In genomic region chr17:47386649-47387048, GRCm38 (mm10) we compare ENCODE assay signal across 10 mouse cellular contexts. TPM values are rescaled to one million over a fixed set of nuclear protein-coding genes. Genes with fewer than 3 reads are reported as not detected.
DNase-seq lines count a peak whose midpoint lies in the region; ATAC-seq and TF ChIP-seq lines count a peak whose summit lies in the region.
"Had no signal": no experiment of that assay in that cellular context is flagged by ENCODE, and none has a peak within 500 bp of the region (broad histone marks: within the 10 kb centered on the region; RNA-seq: fewer than 3 reads in every experiment).

No protein-coding gene starts in this region.

- no peaks in the 10 kb centered on the region for H3K27me3 ChIP-seq in heart, adult 2 months (ENCODE audit: control insufficient read depth, insufficient read depth, low read length)
- no peaks in the 10 kb centered on the region for H3K27me3 ChIP-seq in embryonic facial prominence, embryonic 11.5 days (ENCODE audit: control insufficient read depth, insufficient read depth, low read length)
- H3K27me3 ChIP-seq in stomach, postnatal 0 days (ENCODE audit: control insufficient read depth, insufficient read depth, low read length), result no peaks in the 10 kb centered on the region
- H3K27me3 ChIP-seq: embryonic facial prominence, embryonic 12.5 days; lung, embryonic 15.5 days had no signal

- TF ChIP-seq EP300 in heart, adult 2 months (IDR thresholded peaks at IDR 0.05; ENCODE audit: insufficient read depth, low read depth, low read length), result no peak
- TF ChIP-seq EP300 in stomach, postnatal 0 days (optimal IDR thresholded peaks at IDR 0.05), result no peak

- H3K4me2 ChIP-seq in embryonic facial prominence, embryonic 11.5 days (ENCODE audit: low read depth, low read length), result no peak overlapping the region
- H3K4me2 ChIP-seq in stomach, postnatal 0 days (replicated peaks; ENCODE audit: low read depth), result no peak overlapping the region
- H3K4me2 ChIP-seq: embryonic facial prominence, embryonic 12.5 days; lung, embryonic 15.5 days had no signal

- no peaks in the 10 kb centered on the region for H3K4me1 ChIP-seq in heart, adult 2 months (ENCODE audit: control insufficient read depth, insufficient read depth, low read length)
- no peaks in the 10 kb centered on the region for H3K4me1 ChIP-seq in embryonic facial prominence, embryonic 11.5 days (ENCODE audit: control insufficient read depth, insufficient read depth, low read length)
- H3K4me1 ChIP-seq in stomach, postnatal 0 days (replicated peaks; ENCODE audit: control insufficient read depth, insufficient read depth), result no peaks in the 10 kb centered on the region
- H3K4me1 ChIP-seq: embryonic facial prominence, embryonic 12.5 days; lung, embryonic 15.5 days had no signal

- no peaks in the 10 kb centered on the region for H3K36me3 ChIP-seq in heart, adult 2 months (ENCODE audit: control insufficient read depth, insufficient read depth, low read length)
- H3K36me3 ChIP-seq in embryonic facial prominence, embryonic 11.5 days (replicated peaks; ENCODE audit: control insufficient read depth, insufficient read depth, low read depth, low read length), result no peaks in the 10 kb centered on the region
- H3K36me3 ChIP-seq in stomach, postnatal 0 days (ENCODE audit: control insufficient read depth, insufficient read depth, low read length), result no peaks in the 10 kb centered on the region

- ATAC-seq in embryonic facial prominence, embryonic 11.5 days (replicated peaks; ENCODE audit: insufficient number of reproducible peaks, low FRiP score, low TSS enrichment, low read depth), result no peak
- ATAC-seq in stomach, postnatal 0 days (ENCODE audit: low FRiP score, low TSS enrichment), result no peak
- ATAC-seq in inflammation-experienced regulatory T-cells, adult 6 months, result no peak

- H3K4me3 ChIP-seq in heart, adult 2 months, result no peak overlapping the region
- H3K4me3 ChIP-seq in embryonic facial prominence, embryonic 11.5 days (ENCODE audit: low read depth, low read length), result no peak overlapping the region
- H3K4me3 ChIP-seq in stomach, postnatal 0 days (ENCODE audit: low read depth, low read length), result no peak overlapping the region
- H3K4me3 ChIP-seq: embryonic facial prominence, embryonic 12.5 days; lung, embryonic 15.5 days had no signal

- no peak for TF ChIP-seq POLR2A in heart, adult 2 months (IDR thresholded peaks at IDR 0.05; ENCODE audit: insufficient read depth, low read depth, low read length)

- peak in 1 of 2 experiments; percentile 49 for DNase-seq in heart, adult 2 months
- DNase-seq in heart, postnatal 25 days (ENCODE audit: low spot score), result no peak
- DNase-seq in urinary bladder, postnatal 14 days (ENCODE audit: low spot score), result peak; percentile 74
- DNase-seq in urinary bladder, postnatal 10 days (ENCODE audit: low spot score), result no peak
- DNase-seq in embryonic facial prominence, embryonic 11.5 days (ENCODE audit: low spot score), result peak; percentile 53
- DNase-seq in lung, postnatal 10 days, result peak; percentile 65
- peak; percentile 73 for DNase-seq in stomach, postnatal 0 days (ENCODE audit: low spot score)

- no peak overlapping the region for H3K27ac ChIP-seq in heart, adult 2 months
- no peak overlapping the region for H3K27ac ChIP-seq in embryonic facial prominence, embryonic 11.5 days (replicated peaks; ENCODE audit: low read depth, low read length)
- no peak overlapping the region for H3K27ac ChIP-seq in stomach, postnatal 0 days (replicated peaks)
- H3K27ac ChIP-seq: embryonic facial prominence, embryonic 12.5 days; lung, embryonic 15.5 days had no signal

- H3K9me3 ChIP-seq in embryonic facial prominence, embryonic 11.5 days (replicated peaks; ENCODE audit: control insufficient read depth, low read length), result no peaks in the 10 kb centered on the region; the same call in 1 of the 2 replicates
- no peaks in the 10 kb centered on the region for H3K9me3 ChIP-seq in stomach, postnatal 0 days (ENCODE audit: control insufficient read depth, low read length)
- H3K9me3 ChIP-seq: embryonic facial prominence, embryonic 12.5 days had no signal

- no peak overlapping the region for H3K9ac ChIP-seq in heart, adult 2 months (ENCODE audit: low read depth, low read length)
- H3K9ac ChIP-seq in embryonic facial prominence, embryonic 11.5 days (replicated peaks; ENCODE audit: low read length), result no peak overlapping the region
- H3K9ac ChIP-seq in stomach, postnatal 0 days (ENCODE audit: low read length), result no peak overlapping the region
- H3K9ac ChIP-seq: embryonic facial prominence, embryonic 12.5 days; lung, embryonic 15.5 days had no signal

- intact Hi-C loops in heart, adult 2 months (cut with DNase I), result no loop called here
- intact Hi-C loops in heart, postnatal 25 days (cut with DNase I), result no loop called here

- peak; percentile 81 for TF ChIP-seq CTCF in heart, adult 2 months (IDR thresholded peaks at IDR 0.05)
- peak; percentile 86 for TF ChIP-seq CTCF in stomach, postnatal 0 days (IDR thresholded peaks at IDR 0.05; ENCODE audit: low read depth)

- 57% methylated on average over 4 of the region's 4 CpGs for WGBS in heart, adult 2 months
- WGBS in embryonic facial prominence, embryonic 11.5 days, result 58% methylated on average over 4 of the region's 4 CpGs
- 66% methylated on average over 4 of the region's 4 CpGs for WGBS in stomach, postnatal 0 days

- no peaks in the 10 kb centered on the region for H3K79me2 ChIP-seq in heart, adult 2 months (replicated peaks; ENCODE audit: control insufficient read depth, insufficient read depth, low read length)

RNA-seq across cellular contexts. Expression of gene Guca1b, which starts 1.5 kb away (rescaled TPM):
- total RNA-seq in heart, adult 2 months (2021), result under 1 TPM; 0.23 to 0.43 TPM
- polyA plus RNA-seq in heart, adult 2 months (2012; rRNA removed), result 0.86 and 1.1 TPM in 2 replicates
- under 1 TPM; 0.36 to 0.65 TPM for total RNA-seq in heart, postnatal 25 days (2021)
- polyA plus RNA-seq in embryonic facial prominence, embryonic 11.5 days (2014; fragmentation: Nextera tagmentation; extraction: Ambion mirVana), result 0.41 and 1.6 TPM in 2 replicates
- polyA plus RNA-seq in stomach, postnatal 0 days (2015; fragmentation: Nextera tagmentation; extraction: Ambion mirVana), result 0.17 and 0.22 TPM in 2 replicates
- polyA plus RNA-seq in inflammation-experienced regulatory T-cells, adult 6 months (2017; shearing (Covaris generic)), result 1 to 10 TPM in 2 of 3 experiments, under 1 TPM in 1; 0.29 to 1.8 (median 1.1) TPM

RNA-seq across cellular contexts. Expression of gene Guca1a, which starts 13.7 kb away (rescaled TPM):
- total RNA-seq in heart, adult 2 months (2021), result under 1 TPM; 0.34 to 0.39 TPM
- polyA plus RNA-seq in heart, adult 2 months (2012; rRNA removed), result 0.55 and 0.61 TPM in 2 replicates
- under 1 TPM in 1 of 2 experiments, not detected in 1; 0.39 TPM for total RNA-seq in heart, postnatal 25 days (2021)
- 0.83 and 0.84 TPM in 2 replicates for polyA plus RNA-seq in embryonic facial prominence, embryonic 11.5 days (2014; fragmentation: Nextera tagmentation; extraction: Ambion mirVana)
- 5.4 and 6.7 TPM in 2 replicates for polyA plus RNA-seq in stomach, postnatal 0 days (2015; fragmentation: Nextera tagmentation; extraction: Ambion mirVana)
- not detected for polyA plus RNA-seq in inflammation-experienced regulatory T-cells, adult 6 months (2017; shearing (Covaris generic))

RNA-seq across cellular contexts. Expression of gene Mrps10, which starts 18.0 kb away (rescaled TPM):
- 10 to 100 TPM; 18.2 to 22.5 TPM for total RNA-seq in heart, adult 2 months (2021)
- polyA plus RNA-seq in heart, adult 2 months (2012; rRNA removed), result 19.9 and 25.9 TPM in 2 replicates
- 10 to 100 TPM; 19.7 to 20.4 TPM for total RNA-seq in heart, postnatal 25 days (2021)
- 74.1 and 75.2 TPM in 2 replicates for polyA plus RNA-seq in embryonic facial prominence, embryonic 11.5 days (2014; fragmentation: Nextera tagmentation; extraction: Ambion mirVana)
- 58.6 and 59.5 TPM in 2 replicates for polyA plus RNA-seq in stomach, postnatal 0 days (2015; fragmentation: Nextera tagmentation; extraction: Ambion mirVana)
- 10 to 100 TPM; 31.5 to 34.9 (median 33.0) TPM for polyA plus RNA-seq in inflammation-experienced regulatory T-cells, adult 6 months (2017; shearing (Covaris generic))

RNA-seq across cellular contexts. Expression of gene AI661453, which starts 49.8 kb away (rescaled TPM):
- total RNA-seq in heart, adult 2 months (2021), result 1 to 10 TPM; 1.2 to 1.4 TPM
- 0.64 and 1.00 TPM in 2 replicates for polyA plus RNA-seq in heart, adult 2 months (2012; rRNA removed)
- total RNA-seq in heart, postnatal 25 days (2021), result 1 to 10 TPM in 1 of 2 experiments, under 1 TPM in 1; 0.96 to 2.0 TPM
- 0.43 and 0.93 TPM in 2 replicates for polyA plus RNA-seq in embryonic facial prominence, embryonic 11.5 days (2014; fragmentation: Nextera tagmentation; extraction: Ambion mirVana)
- 8.9 and 10.9 TPM in 2 replicates for polyA plus RNA-seq in stomach, postnatal 0 days (2015; fragmentation: Nextera tagmentation; extraction: Ambion mirVana)
- polyA plus RNA-seq in inflammation-experienced regulatory T-cells, adult 6 months (2017; shearing (Covaris generic)), result not detected

RNA-seq across cellular contexts. Expression of gene 1700001C19Rik, which starts 50.5 kb away (rescaled TPM):
- not detected for total RNA-seq in heart, adult 2 months (2021)
- 0.44 and 0.76 TPM in 2 replicates for polyA plus RNA-seq in heart, adult 2 months (2012; rRNA removed)
- not detected for total RNA-seq in heart, postnatal 25 days (2021)
- polyA plus RNA-seq in embryonic facial prominence, embryonic 11.5 days (2014; fragmentation: Nextera tagmentation; extraction: Ambion mirVana), result 0.25 and 0.66 TPM in 2 replicates
- polyA plus RNA-seq in stomach, postnatal 0 days (2015; fragmentation: Nextera tagmentation; extraction: Ambion mirVana), result 0.24 and 0.45 TPM in 2 replicates
- not detected for polyA plus RNA-seq in inflammation-experienced regulatory T-cells, adult 6 months (2017; shearing (Covaris generic))

Comparison
In these comparisons a context has a peak if more than half of its experiments do, and no peak if none do; other contexts are left out.
1. DNase-seq: peak in urinary bladder, postnatal 14 days (single experiment), embryonic facial prominence, embryonic 11.5 days (single experiment), lung, postnatal 10 days (single experiment) and stomach, postnatal 0 days (single experiment); none in heart, postnatal 25 days (single experiment) and urinary bladder, postnatal 10 days (single experiment).